Mouse (Mus musculus): ENCODE results near the gene Mt2. TPM values are rescaled to one million over a fixed set of nuclear protein-coding genes. Genes with fewer than 3 reads are reported as not detected.

Mt2 gene
- polyA plus RNA-seq, 1 experiment from 2014 or later = 1,547 TPM

DNA sequence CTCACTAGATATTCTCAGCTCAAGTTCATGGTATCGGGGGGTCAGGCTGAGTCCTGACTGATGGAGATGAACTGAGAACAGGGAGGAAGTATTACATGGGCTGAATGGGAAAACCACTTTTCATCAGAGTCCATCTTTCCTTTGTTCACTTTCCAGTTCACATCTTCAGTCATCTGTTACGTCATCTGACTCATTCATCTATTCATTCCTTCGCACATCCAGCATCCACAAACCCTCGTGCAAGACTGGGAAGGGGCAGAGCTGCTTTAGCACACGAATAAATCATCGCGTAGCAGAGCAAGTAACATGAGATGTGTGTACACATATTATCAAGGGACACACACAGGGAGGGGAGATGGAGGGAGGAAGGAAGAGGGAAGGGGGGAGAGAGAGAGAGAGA lies 36.3 kb upstream of the Mt2 start:
- ATAC-seq (ENCODE audit: low read depth) = no peak
- no peak overlapping the region for H3K4me2 ChIP-seq (ENCODE audit: low read depth, low read length)
- no peak overlapping the region for H3K27ac ChIP-seq (ENCODE audit: low read length)
- no peaks in the 10 kb centered on the region for H3K36me3 ChIP-seq (ENCODE audit: control insufficient read depth, insufficient read depth)
- 72% methylated on average over 7 of the region's 7 CpGs for WGBS (ENCODE audit: insufficient replicate concordance)
- H3K4me3 ChIP-seq (ENCODE audit: low read depth, low read length) = no peak overlapping the region
- no peaks in the 10 kb centered on the region for H3K27me3 ChIP-seq (ENCODE audit: control insufficient read depth, insufficient read depth, low read depth, low read length)
- no peak overlapping the region for H3K9ac ChIP-seq (ENCODE audit: low read depth, low read length)
- H3K4me1 ChIP-seq (ENCODE audit: control insufficient read depth, low read depth, low read length) = no peaks in the 10 kb centered on the region
- H3K9me3 ChIP-seq (replicated peaks; ENCODE audit: control insufficient read depth, low read length) = no peaks in the 10 kb centered on the region

- ATAC-seq (ENCODE audit: low read depth) = 0 out of 2 replicates have a peak, but pooled peaks have one; percentile 41
- Histone ChIP-seq H3K27me3 (ENCODE audit: control insufficient read depth, insufficient read depth, low read depth, low read length) (no peaks in the 10 kb centered on the region), H3K4me2 (ENCODE audit: low read depth, low read length) (no peak within 1 kb of the TSS), H3K9me3 (replicated peaks; ENCODE audit: control insufficient read depth, low read length) (no peaks in the 10 kb centered on the region), H3K4me1 (ENCODE audit: control insufficient read depth, low read depth, low read length) (no peaks in the 10 kb centered on the region), H3K4me3 (ENCODE audit: low read depth, low read length) (no peak within 1 kb of the TSS), H3K9ac (ENCODE audit: low read depth, low read length) (no peak within 1 kb of the TSS), H3K27ac (ENCODE audit: low read length) (no peak within 1 kb of the TSS), H3K36me3 (ENCODE audit: control insufficient read depth, insufficient read depth) (no peaks in the 10 kb centered on the region)
- 34% methylated on average over 6 of the region's 6 CpGs for WGBS (ENCODE audit: insufficient replicate concordance)
Measured at GRCm38 (mm10) chr8:94136933-94137332, 35.5 kb upstream of the Mt2 start, which contains the start of gene Mt4. Mt4 (plus strand) TSS chr8:94137197.

GRCm38 (mm10) chr8:94140266-94140795 lies 32.1 kb upstream of the Mt2 start:
- WGBS (ENCODE audit: insufficient replicate concordance) = 73% methylated on average over 4 of the region's 4 CpGs
- no peak overlapping the region for H3K9ac ChIP-seq (ENCODE audit: low read depth, low read length)
- H3K27me3 ChIP-seq (ENCODE audit: control insufficient read depth, insufficient read depth, low read depth, low read length) = no peaks in the 10 kb centered on the region
- H3K4me3 ChIP-seq (ENCODE audit: low read depth, low read length) = no peak overlapping the region
- H3K4me2 ChIP-seq (ENCODE audit: low read depth, low read length) = no peak overlapping the region
- H3K27ac ChIP-seq (ENCODE audit: low read length) = no peak overlapping the region
- no peaks in the 10 kb centered on the region for H3K4me1 ChIP-seq (ENCODE audit: control insufficient read depth, low read depth, low read length)
- no peaks in the 10 kb centered on the region for H3K9me3 ChIP-seq (replicated peaks; ENCODE audit: control insufficient read depth, low read length)
- ATAC-seq (ENCODE audit: low read depth) = no peak
- no peaks in the 10 kb centered on the region for H3K36me3 ChIP-seq (ENCODE audit: control insufficient read depth, insufficient read depth)

DNA sequence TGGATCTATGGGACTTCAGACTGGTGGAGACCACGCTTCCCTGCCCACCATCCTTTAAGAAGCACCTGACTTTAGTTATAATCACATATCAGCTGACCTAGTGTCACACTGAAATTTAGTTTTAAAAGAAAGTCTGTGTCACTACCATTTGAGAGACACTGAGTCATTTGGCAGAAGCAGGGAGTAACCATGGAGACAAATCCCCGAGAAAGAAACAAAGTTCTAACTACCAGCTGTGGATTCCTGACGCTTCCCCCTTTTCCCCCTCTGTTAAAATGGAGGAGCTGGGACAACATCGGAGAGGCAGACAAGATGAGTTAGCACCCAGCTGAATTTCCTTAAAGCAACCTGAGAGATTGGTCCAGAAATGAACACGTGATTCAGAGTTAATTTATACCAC lies 24.2 kb upstream of the Mt2 start:
- H3K27ac ChIP-seq (ENCODE audit: low read length) = no peak overlapping the region

DNA sequence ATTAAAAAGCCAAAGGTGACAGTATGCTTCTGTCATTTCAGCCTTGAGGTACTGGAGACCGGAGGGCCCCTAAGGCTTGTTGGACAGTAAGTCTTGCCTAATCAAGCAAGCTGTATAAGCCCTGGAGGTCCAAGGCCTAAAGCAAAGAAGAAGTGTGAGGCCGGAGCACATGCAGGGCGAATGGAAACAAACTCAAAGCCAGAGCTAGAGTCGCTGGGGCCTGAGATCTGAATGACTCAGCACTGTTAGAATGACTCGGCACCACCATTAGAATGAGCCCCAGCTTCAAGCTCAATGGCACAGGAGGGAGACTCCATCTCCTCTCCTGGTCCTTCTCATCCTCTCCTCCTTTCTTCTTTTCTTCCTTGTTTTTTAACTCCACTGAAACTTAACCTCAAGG lies 21.5 kb upstream of the Mt2 start:
- Histone ChIP-seq H3K9me3 (replicated peaks; ENCODE audit: control insufficient read depth, low read length) (no peaks in the 10 kb centered on the region), H3K4me1 (ENCODE audit: control insufficient read depth, low read depth, low read length) (peaks cover 22% of the 10 kb centered on the region), H3K27ac (ENCODE audit: low read length) (peak overlapping the region; percentile 70), H3K9ac (ENCODE audit: low read depth, low read length) (peak overlapping the region; percentile 46; the same call in 1 of the 2 replicates), H3K36me3 (ENCODE audit: control insufficient read depth, insufficient read depth) (no peaks in the 10 kb centered on the region), H3K27me3 (ENCODE audit: control insufficient read depth, insufficient read depth, low read depth, low read length) (peaks cover 36% of the 10 kb centered on the region), H3K4me2 (ENCODE audit: low read depth, low read length) (peak overlapping the region; percentile 35), H3K4me3 (ENCODE audit: low read depth, low read length) (no peak overlapping the region)
- peak; percentile 79 for ATAC-seq (ENCODE audit: low read depth)
- 39% methylated on average over 5 of the region's 5 CpGs for WGBS (ENCODE audit: insufficient replicate concordance)

More for the DNA sequence above, 24.2 kb upstream of the Mt2 start:
- H3K9me3 ChIP-seq (replicated peaks; ENCODE audit: control insufficient read depth, low read length) = no peaks in the 10 kb centered on the region
- peaks cover 20% of the 10 kb centered on the region for H3K27me3 ChIP-seq (ENCODE audit: control insufficient read depth, insufficient read depth, low read depth, low read length)
- H3K4me1 ChIP-seq (ENCODE audit: control insufficient read depth, low read depth, low read length) = peaks cover 22% of the 10 kb centered on the region
- 46% methylated on average over 5 of the region's 5 CpGs for WGBS (ENCODE audit: insufficient replicate concordance)
- ATAC-seq (ENCODE audit: low read depth) = no peak
- H3K4me2 ChIP-seq (ENCODE audit: low read depth, low read length) = no peak overlapping the region
- H3K9ac ChIP-seq (ENCODE audit: low read depth, low read length) = no peak overlapping the region
- no peak overlapping the region for H3K4me3 ChIP-seq (ENCODE audit: low read depth, low read length)
- H3K36me3 ChIP-seq (ENCODE audit: control insufficient read depth, insufficient read depth) = no peaks in the 10 kb centered on the region

GRCm38 (mm10) chr8:94152513-94153300 lies 19.8 kb upstream of the Mt2 start, which contains the start of gene Mt3:
Mt3 (plus strand) TSS chr8:94152607.
- H3K9ac ChIP-seq (ENCODE audit: low read depth, low read length) = no peak within 1 kb of the TSS
- ATAC-seq (ENCODE audit: low read depth) = peak; percentile 48; the same call in 1 of the 2 replicates
- H3K9me3 ChIP-seq (replicated peaks; ENCODE audit: control insufficient read depth, low read length) = no peaks in the 10 kb centered on the region
- peak within 1 kb of the TSS; percentile 29; the same call in 1 of the 2 replicates for H3K4me3 ChIP-seq (ENCODE audit: low read depth, low read length)
- peak within 1 kb of the TSS; percentile 30 for H3K4me2 ChIP-seq (ENCODE audit: low read depth, low read length)
- no peaks in the 10 kb centered on the region for H3K36me3 ChIP-seq (ENCODE audit: control insufficient read depth, insufficient read depth)
- H3K27me3 ChIP-seq (ENCODE audit: control insufficient read depth, insufficient read depth, low read depth, low read length) = peaks cover 36% of the 10 kb centered on the region
- H3K27ac ChIP-seq (ENCODE audit: low read length) = no peak within 1 kb of the TSS; the same call in 1 of the 2 replicates
- peaks cover 22% of the 10 kb centered on the region for H3K4me1 ChIP-seq (ENCODE audit: control insufficient read depth, low read depth, low read length)
- 2% methylated on average over 29 of the region's 29 CpGs for WGBS (ENCODE audit: insufficient replicate concordance)

DNA sequence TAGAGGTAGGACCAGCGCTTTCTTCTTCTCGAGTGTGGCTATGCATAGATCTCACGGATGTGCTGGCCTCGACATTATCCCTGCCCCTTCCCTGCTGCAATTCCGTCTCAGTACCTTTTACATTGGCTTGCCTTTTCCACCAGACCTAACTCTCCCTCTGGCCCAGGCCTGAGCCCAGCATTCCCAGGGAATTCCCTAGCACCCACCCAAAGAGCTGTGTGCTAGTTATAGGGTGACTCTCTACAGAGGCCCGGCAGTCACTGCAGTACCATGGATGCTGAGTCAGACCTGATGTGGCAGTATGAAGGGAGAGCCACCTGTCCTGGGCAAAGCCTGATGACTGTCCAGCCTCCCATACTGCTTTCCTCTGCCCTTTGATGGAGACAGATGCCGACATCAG lies 19.0 kb upstream of the Mt2 start:
- Histone ChIP-seq H3K9ac (ENCODE audit: low read depth, low read length) (no peak overlapping the region), H3K27me3 (ENCODE audit: control insufficient read depth, insufficient read depth, low read depth, low read length) (peaks cover 36% of the 10 kb centered on the region), H3K36me3 (ENCODE audit: control insufficient read depth, insufficient read depth) (no peaks in the 10 kb centered on the region), H3K4me1 (ENCODE audit: control insufficient read depth, low read depth, low read length) (peaks cover 22% of the 10 kb centered on the region), H3K9me3 (replicated peaks; ENCODE audit: control insufficient read depth, low read length) (no peaks in the 10 kb centered on the region), H3K4me2 (ENCODE audit: low read depth, low read length) (no peak overlapping the region), H3K27ac (ENCODE audit: low read length) (no peak overlapping the region), H3K4me3 (ENCODE audit: low read depth, low read length) (no peak overlapping the region)
- 31% methylated on average over 7 of the region's 7 CpGs for WGBS (ENCODE audit: insufficient replicate concordance)
- no peak for ATAC-seq (ENCODE audit: low read depth)

GRCm38 (mm10) chr8:94154537-94154936 lies 17.9 kb upstream of the Mt2 start:
- H3K9ac ChIP-seq (ENCODE audit: low read depth, low read length) = no peak overlapping the region
- no peak overlapping the region for H3K4me2 ChIP-seq (ENCODE audit: low read depth, low read length)
- no peaks in the 10 kb centered on the region for H3K9me3 ChIP-seq (replicated peaks; ENCODE audit: control insufficient read depth, low read length)
- H3K27me3 ChIP-seq (ENCODE audit: control insufficient read depth, insufficient read depth, low read depth, low read length) = peaks cover 36% of the 10 kb centered on the region
- peaks cover 22% of the 10 kb centered on the region for H3K4me1 ChIP-seq (ENCODE audit: control insufficient read depth, low read depth, low read length)
- ATAC-seq (ENCODE audit: low read depth) = no peak
- no peaks in the 10 kb centered on the region for H3K36me3 ChIP-seq (ENCODE audit: control insufficient read depth, insufficient read depth)
- H3K27ac ChIP-seq (ENCODE audit: low read length) = no peak overlapping the region
- no peak overlapping the region for H3K4me3 ChIP-seq (ENCODE audit: low read depth, low read length)
- WGBS (ENCODE audit: insufficient replicate concordance) = 33% methylated on average over 6 of the region's 6 CpGs

DNA sequence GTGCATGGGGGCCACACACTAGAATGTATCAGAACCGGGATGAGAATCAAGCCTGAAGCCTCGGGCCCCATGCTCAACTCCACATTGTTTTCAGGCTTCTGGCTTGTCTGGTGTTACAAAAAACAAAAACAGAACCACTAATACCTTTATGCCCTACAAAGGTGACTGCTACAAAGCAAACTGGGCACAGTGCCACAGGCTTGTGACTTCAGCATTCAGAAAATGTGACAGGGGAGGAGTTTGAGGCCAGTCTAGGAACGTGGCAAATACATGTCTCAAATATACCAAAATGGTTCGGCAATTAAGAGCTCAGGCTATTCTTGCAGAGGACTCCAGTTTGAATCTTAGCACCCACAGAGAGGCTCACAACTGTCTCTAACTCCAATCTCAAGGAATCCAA lies 16.4 kb upstream of the Mt2 start:
- whole genome bisulfite sequencing (ENCODE audit: insufficient replicate concordance) = 57% methylated on average over 4 of the region's 4 CpGs
- Histone ChIP-seq H3K27me3 (ENCODE audit: control insufficient read depth, insufficient read depth, low read depth, low read length) (peaks cover 36% of the 10 kb centered on the region), H3K27ac (ENCODE audit: low read length) (no peak overlapping the region), H3K4me1 (ENCODE audit: control insufficient read depth, low read depth, low read length) (peaks cover 13% of the 10 kb centered on the region), H3K4me3 (ENCODE audit: low read depth, low read length) (no peak overlapping the region), H3K9me3 (replicated peaks; ENCODE audit: control insufficient read depth, low read length) (no peaks in the 10 kb centered on the region), H3K4me2 (ENCODE audit: low read depth, low read length) (no peak overlapping the region), H3K36me3 (ENCODE audit: control insufficient read depth, insufficient read depth) (no peaks in the 10 kb centered on the region), H3K9ac (ENCODE audit: low read depth, low read length) (no peak overlapping the region)
- no peak for ATAC-seq (ENCODE audit: low read depth)
